Mouse (Mus musculus) hindbrain, embryonic 10.5 days (tissue): ENCODE measurements around the gene Defb39. TPM values are rescaled to one million over a fixed set of nuclear protein-coding genes. Genes with fewer than 3 reads are reported as not detected.

Experiments used
- DNase-seq: peaks from one replicate; pipeline ENCODE4 v3.0.0-alpha.2; 2017; ENCODE audit warnings: low spot score
- H3K27ac ChIP-seq: fragments of 300-500 bp; sonication (generic); 2 replicates; pipeline ENCODE4 v1.5.1; 2016; ENCODE audit warnings: mild to moderate bottlenecking, moderate library complexity
- H3K27me3 ChIP-seq: fragments of 300-500 bp; sonication (generic); 2 replicates; pipeline ENCODE4 v1.6.1; 2016; ENCODE audit warnings: mild to moderate bottlenecking; ENCODE audit not compliant: poor library complexity, insufficient read depth, severe bottlenecking
- H3K36me3 ChIP-seq: fragments of 300-500 bp; sonication (generic); 2 replicates; pipeline ENCODE4 v1.6.1; 2016; ENCODE audit warnings: mild to moderate bottlenecking, moderate library complexity
- H3K4me1 ChIP-seq: fragments of 300-500 bp; sonication (generic); replicated peaks from 2 replicates; pipeline ENCODE4 v1.6.1; 2016; ENCODE audit warnings: mild to moderate bottlenecking
- H3K4me3 ChIP-seq: fragments of 300-500 bp; sonication (generic); 2 replicates; pipeline ENCODE4 v1.5.1; 2016; ENCODE audit warnings: mild to moderate bottlenecking, moderate library complexity
- H3K9me3 ChIP-seq: fragments of 300-500 bp; sonication (generic); 2 replicates; pipeline ENCODE4 v1.6.1; 2016; ENCODE audit warnings: mild to moderate bottlenecking, moderate library complexity
- WGBS: fragments of 180-500 bp; shearing (Covaris S2); methylation state at CpG from one replicate; pipeline ENCODE4 v1.1.7; 2016; 5-methylcytosine and 5-hydroxymethylcytosine counted together
- polyA plus RNA-seq: library from polyadenylated mRNA; unstranded; fragments of >200 nt; fragmentation: Nextera tagmentation; extraction: Ambion mirVana; gene quantifications from 2 replicates; pipeline ENCODE4 v1.2.1, GENCODE M21; 2016

Defb39 gene
- not detected in 2 replicates for polyA plus RNA-seq

DNA sequence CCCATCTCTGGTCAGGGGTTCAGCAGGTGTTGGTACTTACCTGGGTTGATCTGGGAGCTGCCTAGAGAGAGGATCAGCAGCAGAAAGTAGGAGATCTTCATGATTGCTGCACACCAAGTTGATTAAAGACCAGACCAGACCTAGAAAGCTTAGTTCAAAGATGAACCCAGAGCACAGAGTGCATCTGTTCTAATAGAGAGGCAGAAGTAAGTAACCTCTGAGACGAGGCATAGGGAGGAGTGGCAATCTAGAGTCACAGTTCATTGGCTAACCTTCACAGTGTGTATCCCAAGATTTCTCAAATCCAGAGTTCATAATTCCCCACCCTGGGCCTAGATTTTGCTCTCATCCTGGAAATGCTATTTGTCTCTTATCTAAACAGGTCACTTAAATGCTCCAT is at the start of gene Defb39:
Defb39 (minus strand) TSS at position 101 of the 400 bp plus-strand sequence.
- Histone ChIP-seq H3K36me3 (no peaks in the 10 kb centered on the region), H3K4me1 (no peaks in the 10 kb centered on the region), H3K27me3 (no peaks in the 10 kb centered on the region), H3K4me3 (no peak within 1 kb of the TSS), H3K27ac (no peak within 1 kb of the TSS), H3K9me3 (peaks cover 24% of the 10 kb centered on the region)
- DNase-seq: no peak
- 78% methylated on average over 1 of the region's 1 CpGs for WGBS

DNA sequence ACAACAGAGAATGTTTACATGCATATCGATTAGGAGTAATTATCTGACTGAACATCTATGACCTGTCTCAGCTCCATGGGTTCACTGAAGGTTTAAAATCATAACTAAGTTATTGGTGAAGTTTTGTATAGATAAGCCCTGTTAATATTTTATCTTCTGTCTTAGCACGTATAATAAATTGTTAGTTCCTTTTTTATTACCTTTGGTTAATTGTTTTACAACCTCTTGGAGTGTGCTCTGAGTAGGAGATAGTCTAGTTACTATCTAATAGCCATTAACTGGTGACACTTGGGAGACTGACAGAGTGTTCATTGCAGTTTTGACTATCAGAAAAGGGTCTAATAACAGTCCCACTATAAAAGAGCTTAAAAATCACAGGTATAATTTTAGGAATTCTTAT is 1.4 kb upstream of the Defb39 start:
- DNase-seq: no peak
- 77% methylated on average over 2 of the region's 2 CpGs for WGBS
- H3K27ac ChIP-seq: no peak overlapping the region

DNA sequence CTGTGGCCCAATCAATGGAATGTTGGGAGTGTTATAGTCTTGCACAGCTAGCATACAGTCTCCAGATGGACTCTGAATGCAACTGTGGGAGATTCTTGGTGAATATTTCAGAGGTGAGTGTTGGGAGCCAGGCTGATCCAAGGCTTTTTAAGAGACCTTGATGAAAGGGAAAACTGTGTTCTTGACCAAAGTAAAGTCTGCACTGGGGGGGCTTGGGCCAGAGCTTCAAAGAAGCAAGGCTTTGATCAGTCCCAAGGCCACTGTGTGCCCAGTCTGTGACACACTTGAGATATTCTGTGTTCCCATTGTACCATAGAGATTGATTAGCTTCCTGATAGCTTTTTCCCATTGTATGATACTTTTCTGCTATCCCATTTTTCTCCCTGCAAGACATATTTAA is 1.7 kb downstream of the Defb39 start:
- no peaks in the 10 kb centered on the region for H3K4me1 ChIP-seq
- no peaks in the 10 kb centered on the region for H3K36me3 ChIP-seq
- peaks cover 24% of the 10 kb centered on the region for H3K9me3 ChIP-seq
- no peak for DNase-seq
- H3K27me3 ChIP-seq: no peaks in the 10 kb centered on the region
- no peak overlapping the region for H3K27ac ChIP-seq
- H3K4me3 ChIP-seq: no peak overlapping the region

More for the DNA sequence above, 1.4 kb upstream of the Defb39 start:
- Histone ChIP-seq H3K9me3 (peaks cover 15% of the 10 kb centered on the region), H3K4me3 (no peak overlapping the region), H3K36me3 (no peaks in the 10 kb centered on the region), H3K4me1 (no peaks in the 10 kb centered on the region), H3K27me3 (no peaks in the 10 kb centered on the region)

DNA sequence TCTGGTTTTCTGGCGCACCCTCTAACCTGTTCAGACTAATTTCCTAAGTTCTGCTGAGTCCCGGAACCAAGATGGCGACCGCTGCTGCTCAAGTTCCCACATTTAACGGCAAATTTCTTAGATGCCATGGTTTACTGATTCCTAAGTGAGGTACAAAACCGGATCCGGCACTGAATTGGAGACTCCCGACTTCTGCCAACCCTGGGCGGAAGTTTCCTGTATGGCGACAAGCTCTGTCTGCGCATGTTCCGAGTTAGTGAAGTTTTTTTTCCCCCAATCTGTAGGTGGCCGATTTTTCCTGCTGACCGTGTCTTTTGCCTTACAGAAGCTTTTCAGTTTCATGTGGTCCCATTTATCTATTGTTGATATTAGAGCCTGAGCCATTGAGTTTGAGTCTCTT is 19.4 kb downstream of the Defb39 start:
- WGBS: 93% methylated on average over 14 of the region's 14 CpGs
- peaks cover 22% of the 10 kb centered on the region for H3K9me3 ChIP-seq
- no peak overlapping the region for H3K27ac ChIP-seq
- H3K4me3 ChIP-seq: no peak overlapping the region
- H3K4me1 ChIP-seq: no peaks in the 10 kb centered on the region
- no peaks in the 10 kb centered on the region for H3K36me3 ChIP-seq
- H3K27me3 ChIP-seq: no peaks in the 10 kb centered on the region
- no peak for DNase-seq

DNA sequence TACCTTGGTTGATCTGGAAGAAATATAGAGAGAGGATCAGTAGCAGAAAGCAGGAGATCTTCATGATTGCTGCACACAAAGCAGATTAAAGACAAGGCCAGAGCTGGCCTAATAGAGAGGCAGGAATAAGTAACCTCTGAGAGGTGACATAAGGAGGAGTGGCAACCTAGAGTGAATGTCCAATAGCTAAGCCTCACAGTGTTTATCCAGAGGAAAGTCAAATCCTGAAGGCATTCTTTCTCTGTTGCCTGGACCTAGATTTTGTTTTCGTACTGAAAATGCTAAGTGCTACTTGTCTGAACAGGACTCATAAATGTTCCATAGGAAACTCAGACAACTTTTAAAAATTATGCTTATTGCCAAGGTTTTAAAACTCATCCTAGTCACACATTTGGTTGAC is 38.1 kb downstream of the Defb39 start, which contains the start of gene Defb38:
Defb38 (minus strand) TSS at position 101 of the 400 bp plus-strand sequence.
- Histone ChIP-seq H3K9me3 (peaks cover 3% of the 10 kb centered on the region), H3K4me3 (no peak within 1 kb of the TSS), H3K36me3 (no peaks in the 10 kb centered on the region), H3K27me3 (no peaks in the 10 kb centered on the region), H3K27ac (no peak within 1 kb of the TSS), H3K4me1 (no peaks in the 10 kb centered on the region)
- WGBS: 91% methylated on average over 1 of the region's 1 CpGs
- no peak for DNase-seq

Other genes starting within 250 kb of the Defb39 start
- gene Defb40, start 86.6 kb downstream of the Defb39 start, polyA plus RNA-seq: not detected in 2 replicates
- gene Defb37, start 73.8 kb downstream of the Defb39 start, polyA plus RNA-seq: not detected in 2 replicates
- gene Defb38, start 38.2 kb downstream of the Defb39 start, polyA plus RNA-seq: not detected in 2 replicates
- not detected in 2 replicates for gene Defb12, start 50.0 kb upstream of the Defb39 start, polyA plus RNA-seq
- gene Defb34, start 58.9 kb upstream of the Defb39 start, polyA plus RNA-seq: not detected in 2 replicates
- not detected in 2 replicates for gene Gm45826, start 76.0 kb upstream of the Defb39 start, polyA plus RNA-seq
- gene Defb14, start 129.5 kb upstream of the Defb39 start, polyA plus RNA-seq: not detected in 2 replicates
- not detected in 2 replicates for gene Defb4, start 133.9 kb upstream of the Defb39 start, polyA plus RNA-seq
- gene Defb6, start 160.7 kb upstream of the Defb39 start, polyA plus RNA-seq: not detected in 2 replicates
- gene Defb46, start 175.1 kb upstream of the Defb39 start, polyA plus RNA-seq: not detected in 2 replicates
- not detected in 2 replicates for gene Defb5, start 182.8 kb upstream of the Defb39 start, polyA plus RNA-seq
- not detected in 2 replicates for gene Defb3, start 228.6 kb upstream of the Defb39 start, polyA plus RNA-seq